Mouse (Mus musculus) intestine, embryonic 14.5 days (tissue): ENCODE data around the gene Ip6k1. TPM values are rescaled to one million over a fixed set of nuclear protein-coding genes. Genes with fewer than 3 reads are reported as not detected.
"Not testable (repeated sequence)": the region's sequence is repeated elsewhere in the genome, so short reads cannot be mapped to it uniquely, and the experiment has no call there.

Source experiments
- ATAC-seq: fragments of 200-750 bp; cut with Nextera tagmentation; replicated peaks from 2 replicates; pipeline ENCODE4 v1.8.0; 2017; ENCODE audit warnings: low read depth, moderate number of reproducible peaks, moderate TSS enrichment, moderate library complexity; ENCODE audit not compliant: low FRiP score, low TSS enrichment
- DNase-seq: peaks from one replicate; pipeline ENCODE4 v3.0.0-alpha.2; 2018; ENCODE audit warnings: low spot score
- H3K27ac ChIP-seq: fragments of 300-500 bp; sonication (generic); 2 replicates; pipeline ENCODE4 v1.5.1; 2014; ENCODE audit warnings: low read depth, mild to moderate bottlenecking, control low read depth
- H3K27me3 ChIP-seq: fragments of 300-500 bp; sonication (generic); replicated peaks from 2 replicates; pipeline ENCODE4 v1.6.1; 2014; ENCODE audit warnings: low read length, control low read depth; ENCODE audit not compliant: control insufficient read depth, insufficient read depth
- H3K36me3 ChIP-seq: fragments of 300-500 bp; sonication (generic); 2 replicates; pipeline ENCODE4 v1.6.1; 2014; ENCODE audit warnings: low read length, control low read depth; ENCODE audit not compliant: control insufficient read depth, insufficient read depth
- H3K4me1 ChIP-seq: fragments of 300-500 bp; sonication (generic); replicated peaks from 2 replicates; pipeline ENCODE4 v1.6.1; 2014; ENCODE audit warnings: low read length, control low read depth, mixed read lengths; ENCODE audit not compliant: control insufficient read depth, insufficient read depth
- H3K4me2 ChIP-seq: fragments of 300-500 bp; sonication (generic); 2 replicates; pipeline ENCODE4 v1.6.1; 2014; ENCODE audit warnings: low read length
- H3K4me3 ChIP-seq: fragments of 300-500 bp; sonication (generic); 2 replicates; pipeline ENCODE4 v1.5.1; 2014; ENCODE audit warnings: low read depth, low read length, control low read depth, mixed read lengths
- H3K9ac ChIP-seq: fragments of 300-500 bp; sonication (generic); 2 replicates; pipeline ENCODE4 v1.6.1; 2014; ENCODE audit warnings: mild to moderate bottlenecking, low read length
- H3K9me3 ChIP-seq: fragments of 300-500 bp; sonication (generic); 2 replicates; pipeline ENCODE4 v1.6.1; 2016; ENCODE audit warnings: low read length, control low read depth; ENCODE audit not compliant: control insufficient read depth
- WGBS: fragments of 180-500 bp; shearing (Covaris S2); extraction: QIAGEN DNeasy Blood & Tissue Kit; methylation state at CpG from one replicate; pipeline ENCODE4 v1.1.7; 2014; 5-methylcytosine and 5-hydroxymethylcytosine counted together
- polyA plus RNA-seq: library from polyadenylated mRNA; unstranded; fragments of >200 nt; fragmentation: Nextera tagmentation; extraction: Ambion mirVana; gene quantifications from 2 replicates; pipeline ENCODE4 v1.2.1, GENCODE M21; 2014

Gene Ip6k1
- polyA plus RNA-seq, 1 experiment from 2014 or later, result 25.8 TPM

DNA sequence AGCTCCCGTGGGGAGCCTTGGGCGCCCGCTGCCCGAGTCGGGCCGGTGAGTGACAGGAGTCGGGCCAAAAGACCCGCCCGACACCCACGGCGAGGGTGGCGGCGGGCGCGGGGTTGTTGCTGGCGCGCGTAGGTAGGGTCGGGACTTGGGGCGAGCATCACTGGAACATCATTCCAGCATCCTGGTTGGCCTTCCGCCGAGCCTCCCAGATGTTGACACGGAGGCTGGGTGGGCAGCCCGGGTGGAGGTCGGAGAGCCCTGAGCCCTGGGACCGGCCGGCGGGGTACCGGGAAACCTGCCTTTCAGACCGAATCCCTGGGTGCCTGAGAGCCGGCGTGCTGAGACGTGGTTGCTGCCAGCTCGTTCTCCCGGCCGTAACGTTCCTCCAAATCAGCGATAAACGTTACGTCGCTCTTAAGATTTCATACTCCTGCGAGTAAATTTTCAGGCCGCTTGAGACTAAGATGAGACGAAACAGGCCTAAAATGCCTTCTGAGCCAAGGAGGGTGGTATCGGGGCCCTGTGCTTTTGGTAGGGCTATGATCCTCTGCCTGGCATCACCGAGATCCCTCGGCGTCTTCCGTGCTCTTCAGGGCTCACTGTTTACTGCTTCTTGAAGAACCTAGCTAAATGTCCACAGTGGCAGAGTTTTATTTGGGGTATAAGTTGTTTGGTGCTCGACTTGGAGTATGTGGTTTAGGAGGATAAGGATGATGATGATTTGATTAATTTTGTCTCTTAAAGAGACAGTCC, 653 bp downstream of the Ip6k1 start:
- Histone ChIP-seq H3K27me3 (no peaks in the 10 kb centered on the region), H3K36me3 (no peaks in the 10 kb centered on the region), H3K9ac (peak overlapping the region; percentile 93), H3K4me1 (peaks cover 19% of the 10 kb centered on the region), H3K9me3 (no peaks in the 10 kb centered on the region), H3K4me3 (peak overlapping the region; percentile 98), H3K4me2 (peak overlapping the region; percentile 82), H3K27ac (peak overlapping the region; percentile 93)
- peak; percentile 61 for ATAC-seq
- DNase-seq, result no peak
- under 1% methylated on average over 49 of the region's 50 CpGs for WGBS

DNA sequence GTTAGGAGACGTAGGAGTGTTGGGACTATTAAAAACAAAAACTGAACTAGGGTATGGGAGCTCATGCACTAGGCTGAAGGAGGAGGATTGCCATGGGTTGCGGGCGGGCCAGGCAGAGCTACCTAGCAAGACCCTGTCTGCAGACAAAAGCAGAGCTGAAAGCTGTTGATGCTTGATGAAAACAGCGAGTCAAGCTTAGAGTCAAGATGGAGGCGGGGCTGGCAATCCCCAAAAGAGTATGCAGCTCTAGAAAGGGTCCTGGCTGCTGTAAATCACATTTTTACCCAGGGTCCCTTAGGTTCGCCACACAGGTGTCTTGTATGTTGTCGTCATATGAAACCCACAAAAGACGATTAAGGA, 1.2 kb downstream of the Ip6k1 start:
- Histone ChIP-seq H3K4me2 (peak overlapping the region; percentile 82), H3K4me3 (peak overlapping the region; percentile 98), H3K4me1 (peaks cover 19% of the 10 kb centered on the region), H3K9me3 (no peaks in the 10 kb centered on the region), H3K9ac (peak overlapping the region; percentile 93), H3K27me3 (no peaks in the 10 kb centered on the region), H3K36me3 (no peaks in the 10 kb centered on the region), H3K27ac (peak overlapping the region; percentile 93)
- whole genome bisulfite sequencing, result 14% methylated on average over 8 of the region's 8 CpGs
- ATAC-seq (no peak), DNase-seq (peak; percentile 60)

- Histone ChIP-seq H3K4me3 (no peak overlapping the region), H3K36me3 (0 out of 2 replicates have a peak, but pooled peaks cover 6% of the 10 kb centered on the region), H3K27ac (no peak overlapping the region), H3K9me3 (no peaks in the 10 kb centered on the region), H3K9ac (no peak overlapping the region), H3K4me1 (peaks cover 13% of the 10 kb centered on the region), H3K4me2 (no peak overlapping the region), H3K27me3 (no peaks in the 10 kb centered on the region)
- DNase-seq (no peak), ATAC-seq (no peak)
- WGBS, result 91% methylated on average over 5 of the region's 5 CpGs
Observed at GRCm38 (mm10) chr9:108008041-108008440, 5.7 kb downstream of the Ip6k1 start.

- Histone ChIP-seq H3K27ac (no peak overlapping the region), H3K4me2 (no peak overlapping the region), H3K9me3 (no peaks in the 10 kb centered on the region), H3K36me3 (peaks cover 8% of the 10 kb centered on the region; the same call in 1 of the 2 replicates), H3K4me3 (no peak overlapping the region), H3K27me3 (no peaks in the 10 kb centered on the region), H3K4me1 (no peaks in the 10 kb centered on the region), H3K9ac (no peak overlapping the region)
- no peak for DNase-seq
- no peak for ATAC-seq
Observed at GRCm38 (mm10) chr9:108010385-108010784, 8.1 kb downstream of the Ip6k1 start.

GRCm38 (mm10) chr9:108013577-108013976, 11.3 kb downstream of the Ip6k1 start:
- 89% methylated on average over 2 of the region's 2 CpGs for WGBS
- not testable (repeated sequence) for ATAC-seq

DNA sequence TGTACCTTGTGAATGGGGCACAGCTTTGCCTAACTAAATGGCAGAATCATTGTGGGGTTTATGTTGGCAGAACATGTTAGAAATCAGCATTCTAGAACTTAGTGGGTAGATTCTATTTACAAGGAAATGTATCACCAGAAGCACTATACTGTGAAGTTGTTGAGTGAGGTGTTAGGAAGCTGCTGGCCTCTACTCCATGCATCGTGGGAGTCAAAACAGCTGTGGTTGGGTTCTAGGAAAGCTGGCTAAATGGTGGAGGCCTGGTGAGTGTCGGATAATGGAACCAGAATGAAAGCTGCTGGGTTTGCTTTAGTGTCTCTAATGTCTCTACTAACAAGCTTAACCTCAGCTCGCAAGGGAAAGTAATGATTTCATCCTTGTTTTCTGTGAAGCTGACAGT, 14.8 kb downstream of the Ip6k1 start:
- DNase-seq (no peak), ATAC-seq (no peak)
- peaks cover 19% of the 10 kb centered on the region; the same call in 1 of the 2 replicates for H3K36me3 ChIP-seq
- peaks cover 4% of the 10 kb centered on the region; the same call in 1 of the 2 replicates for H3K4me1 ChIP-seq
- H3K27me3 ChIP-seq, result no peaks in the 10 kb centered on the region
- H3K9ac ChIP-seq, result no peak overlapping the region
- no peaks in the 10 kb centered on the region for H3K9me3 ChIP-seq
- H3K27ac ChIP-seq, result no peak overlapping the region
- 77% methylated on average over 3 of the region's 3 CpGs for WGBS
- no peak overlapping the region for H3K4me2 ChIP-seq
- no peak overlapping the region for H3K4me3 ChIP-seq

More at GRCm38 (mm10) chr9:108013577-108013976, 11.3 kb downstream of the Ip6k1 start:
- not testable (repeated sequence) for H3K4me3 ChIP-seq, H3K4me2 ChIP-seq, H3K27me3 ChIP-seq, H3K9me3 ChIP-seq, H3K4me1 ChIP-seq, H3K9ac ChIP-seq, DNase-seq, H3K27ac ChIP-seq
- H3K36me3 ChIP-seq, result peaks cover 20% of the 10 kb centered on the region; the same call in 1 of the 2 replicates

DNA sequence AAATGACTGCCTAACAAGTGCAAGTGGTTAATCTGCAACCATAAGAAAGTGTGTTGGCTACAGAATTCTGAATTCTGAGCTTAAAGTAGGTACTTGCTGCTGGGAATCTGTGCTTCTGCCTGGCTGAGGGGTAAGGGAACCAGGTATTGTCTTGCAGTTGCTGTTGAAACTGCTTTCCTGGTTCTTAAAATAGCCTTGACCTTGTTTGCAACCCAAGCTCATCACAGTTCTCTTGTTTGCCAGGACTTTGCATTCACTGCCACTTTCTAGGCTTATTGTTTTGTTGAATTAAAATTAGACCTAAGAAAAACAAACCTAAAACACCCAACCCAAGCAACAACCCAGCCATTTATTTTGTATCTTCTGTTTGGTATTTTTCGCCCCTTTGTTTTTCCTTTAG, 18.4 kb downstream of the Ip6k1 start:
- Histone ChIP-seq H3K9me3 (no peaks in the 10 kb centered on the region), H3K4me3 (no peak overlapping the region), H3K36me3 (peaks cover 32% of the 10 kb centered on the region), H3K9ac (no peak overlapping the region), H3K4me1 (peaks cover 4% of the 10 kb centered on the region; the same call in 1 of the 2 replicates), H3K4me2 (no peak overlapping the region), H3K27ac (no peak overlapping the region), H3K27me3 (no peaks in the 10 kb centered on the region)
- no peak for ATAC-seq
- DNase-seq, result no peak
- WGBS, result 92% methylated on average over 1 of the region's 1 CpGs

GRCm38 (mm10) chr9:108023216-108023615, 20.9 kb downstream of the Ip6k1 start:
- Histone ChIP-seq H3K4me1 (peaks cover 4% of the 10 kb centered on the region; the same call in 1 of the 2 replicates), H3K27ac (no peak overlapping the region)
- WGBS, result 87% methylated on average over 3 of the region's 3 CpGs

DNA sequence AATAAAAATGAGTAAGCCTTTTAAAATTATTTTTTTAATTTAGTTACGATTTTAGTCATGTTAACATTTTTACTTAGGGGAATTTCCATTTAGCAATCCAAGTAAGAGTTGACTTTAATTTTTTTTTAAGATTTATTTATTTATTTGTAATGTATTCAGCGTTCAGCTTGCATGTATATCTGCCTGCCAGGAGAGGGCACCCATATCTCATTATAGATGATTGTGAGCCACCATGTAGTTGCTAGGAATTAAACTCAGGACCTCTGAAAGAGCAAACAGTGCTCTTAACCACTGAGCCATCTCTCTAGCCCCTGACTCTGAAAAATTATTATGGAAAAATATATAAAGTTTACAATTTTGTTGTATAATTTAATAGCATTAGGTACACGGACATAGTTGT, 24.3 kb downstream of the Ip6k1 start:
- peaks cover 45% of the 10 kb centered on the region for H3K36me3 ChIP-seq
- H3K4me3 ChIP-seq, result no peak overlapping the region
- no peaks in the 10 kb centered on the region for H3K4me1 ChIP-seq
- H3K27ac ChIP-seq, result no peak overlapping the region
- ATAC-seq, result no peak
- no peak overlapping the region for H3K4me2 ChIP-seq
- 93% methylated on average over 3 of the region's 3 CpGs for WGBS
- no peaks in the 10 kb centered on the region for H3K9me3 ChIP-seq
- H3K27me3 ChIP-seq, result no peaks in the 10 kb centered on the region
- no peak overlapping the region for H3K9ac ChIP-seq
- DNase-seq, result no peak

More at GRCm38 (mm10) chr9:108023216-108023615, 20.9 kb downstream of the Ip6k1 start:
- no peak for ATAC-seq
- DNase-seq, result no peak
- Histone ChIP-seq H3K4me3 (no peak overlapping the region), H3K36me3 (peaks cover 42% of the 10 kb centered on the region), H3K27me3 (no peaks in the 10 kb centered on the region), H3K4me2 (no peak overlapping the region), H3K9me3 (no peaks in the 10 kb centered on the region), H3K9ac (no peak overlapping the region)
